Mouse (Mus musculus): ENCODE data around the gene Htra3. TPM values are rescaled to one million over a fixed set of nuclear protein-coding genes. Genes with fewer than 3 reads are reported as not detected.
A peak's percentile ranks its signal among the peaks of the same experiment; 100 is the strongest.

Htra3 gene
- total RNA-seq, 2 experiments from 2014 or later: 39.4 to 40.5 TPM

DNA sequence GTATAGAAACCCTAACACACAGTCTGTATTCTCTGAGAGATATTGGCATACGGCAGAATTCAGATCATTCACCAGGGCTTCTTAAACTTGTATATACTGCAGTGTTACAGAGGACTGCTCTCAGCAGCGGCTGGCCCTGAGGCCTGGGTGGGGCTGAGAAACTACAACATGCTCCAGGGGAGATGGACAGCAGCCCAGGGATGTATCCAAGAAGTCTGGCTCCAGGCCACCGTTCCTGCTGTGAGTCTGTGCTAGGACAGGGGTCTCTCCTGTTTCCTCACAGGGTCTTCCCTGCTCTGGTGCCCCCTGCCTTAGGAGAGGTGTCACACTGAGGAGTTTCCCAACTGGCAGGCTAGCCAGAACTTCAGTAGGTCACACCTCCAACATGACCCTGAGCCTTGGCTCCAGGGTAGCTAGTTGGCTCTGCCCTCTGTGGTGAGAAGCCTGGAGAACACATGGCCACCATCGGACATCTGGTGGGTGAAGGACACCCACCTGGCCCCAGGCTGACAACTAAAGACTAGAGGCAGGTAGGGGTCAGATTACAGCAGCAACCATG lies 23.1 kb upstream of the Htra3 start:
- no peak for DNase-seq
- intact Hi-C loops (cut with DNase I): loop anchor here (5.0 kb wide), 1 partner anchor 50 kb away; no protein-coding TSS in a partner anchor

DNA sequence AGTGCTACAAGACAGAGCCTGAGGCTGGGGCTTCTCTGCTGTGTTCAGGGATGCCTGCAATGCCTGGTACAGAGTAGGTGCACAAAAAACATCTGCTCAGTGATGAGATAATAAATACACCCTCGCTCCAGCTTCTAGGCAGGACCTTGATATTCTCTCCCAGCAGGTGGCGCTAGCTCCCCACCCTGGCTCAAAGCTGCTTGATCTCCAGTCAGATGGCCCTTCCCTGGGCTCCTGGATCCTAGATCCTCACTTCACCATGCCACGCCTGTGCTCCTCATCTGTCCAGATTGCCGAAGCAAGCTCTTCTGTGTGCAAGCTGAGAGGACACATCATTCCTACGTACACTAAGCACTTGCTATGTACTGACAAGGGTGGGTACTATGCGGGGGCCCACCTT lies 21.5 kb upstream of the Htra3 start:
- intact Hi-C loops (cut with DNase I): loop anchor here (5.0 kb wide), 1 partner anchor 51 kb away; no protein-coding TSS in a partner anchor
- DNase-seq: peak; percentile 71 to 73

DNA sequence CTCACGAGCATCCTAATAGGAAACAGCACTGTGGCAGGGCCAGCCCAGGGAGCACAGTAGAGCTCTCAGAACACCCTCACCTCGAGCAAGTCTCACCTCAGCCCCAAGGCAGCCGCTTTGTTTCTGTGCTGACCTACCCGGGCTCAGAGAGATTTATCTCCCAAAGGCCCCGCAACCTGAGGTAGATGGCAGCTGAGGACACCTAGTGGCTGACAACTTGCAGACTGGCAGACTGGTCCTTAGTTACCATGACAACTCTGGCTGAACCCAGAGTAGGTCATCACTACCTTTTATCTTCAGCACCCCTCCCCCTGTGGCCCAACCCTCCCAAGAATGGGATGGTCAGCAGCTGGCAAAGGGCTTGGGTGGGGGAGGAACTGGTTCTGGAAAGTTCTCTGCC lies 16.2 kb upstream of the Htra3 start:
- DNase-seq: no peak

DNA sequence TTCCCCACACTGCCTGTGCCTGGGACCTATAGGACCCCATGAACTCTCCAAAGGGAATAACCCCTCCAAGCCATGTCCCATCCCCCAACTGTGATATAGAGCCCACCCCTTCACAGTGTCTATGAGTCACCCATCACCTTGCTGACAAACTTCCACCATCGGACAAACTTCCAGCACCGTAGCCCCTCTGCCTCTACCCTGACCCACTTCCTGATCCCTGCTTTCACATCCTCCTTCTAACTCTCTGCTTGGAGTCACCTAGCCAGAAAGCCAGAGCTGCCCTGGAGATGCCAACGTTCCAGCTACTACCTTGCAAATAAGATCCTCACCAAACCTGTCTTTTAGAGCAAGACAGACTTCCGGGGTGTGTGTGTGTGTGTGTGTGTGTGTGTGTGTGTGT lies 14.1 kb upstream of the Htra3 start:
- DNase-seq: no peak
- intact Hi-C loops (cut with DNase I): no loop called here

More for the DNA sequence above, 16.2 kb upstream of the Htra3 start:
- intact Hi-C loops (cut with DNase I): loop anchor here (1.0 kb wide), 1 partner anchor 98 kb away; no protein-coding TSS in a partner anchor

DNA sequence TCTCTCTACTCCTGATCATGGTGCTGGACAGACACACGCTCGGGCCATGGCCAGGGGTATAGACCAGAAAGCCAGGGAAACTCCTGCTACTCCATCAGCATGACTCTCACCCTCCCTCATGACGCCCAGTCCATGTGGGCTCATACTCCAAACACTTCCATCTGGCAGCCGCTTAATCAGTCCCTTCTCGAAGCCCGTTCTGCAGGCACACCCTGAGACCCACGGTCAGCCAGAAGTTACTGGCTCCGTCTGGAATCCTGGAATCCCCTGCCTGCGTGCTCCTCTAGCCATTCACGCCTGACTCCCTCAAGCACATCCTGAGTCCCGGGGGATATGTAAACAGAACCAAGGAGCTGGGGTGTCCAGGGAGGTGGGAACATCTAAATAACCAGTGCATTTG lies 11.7 kb upstream of the Htra3 start:
- intact Hi-C loops (cut with DNase I): no loop called here

DNA sequence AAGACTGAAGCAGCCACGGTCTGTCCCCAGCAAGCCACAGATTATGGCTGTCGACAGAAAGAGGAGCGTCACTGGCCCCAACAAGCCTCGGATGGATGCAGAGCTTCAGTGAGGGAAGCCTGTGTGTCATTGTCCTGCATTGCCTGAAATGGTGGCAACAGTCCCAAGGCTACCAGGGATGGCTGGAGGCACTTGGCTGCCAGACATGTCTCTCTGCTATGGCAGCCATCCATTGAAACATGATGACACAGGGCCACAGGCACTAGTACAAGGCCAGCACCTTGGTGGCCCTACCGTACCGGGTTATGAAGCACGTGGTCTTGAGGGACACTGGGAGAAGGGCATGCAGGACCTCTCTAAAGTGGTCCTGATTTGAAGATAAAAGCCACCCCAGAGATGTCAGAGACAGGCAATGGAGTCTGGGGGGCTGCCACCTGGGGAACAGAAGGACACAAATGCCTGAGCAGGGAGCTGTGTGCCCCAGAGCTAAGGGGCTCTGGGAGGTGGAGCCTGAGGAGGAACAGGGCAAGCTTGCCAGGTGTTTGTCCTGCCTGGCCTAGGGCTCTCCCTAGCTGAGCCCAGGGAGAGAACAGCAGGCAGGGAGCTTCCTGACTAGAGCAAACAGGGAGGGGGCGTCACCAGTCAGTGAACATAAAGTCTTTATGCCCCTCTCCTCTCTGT lies 11.0 kb upstream of the Htra3 start:
- DNase-seq: no peak
- intact Hi-C loops (cut with DNase I): no loop called here

More for the DNA sequence above, 11.7 kb upstream of the Htra3 start:
- DNase-seq: no peak

DNA sequence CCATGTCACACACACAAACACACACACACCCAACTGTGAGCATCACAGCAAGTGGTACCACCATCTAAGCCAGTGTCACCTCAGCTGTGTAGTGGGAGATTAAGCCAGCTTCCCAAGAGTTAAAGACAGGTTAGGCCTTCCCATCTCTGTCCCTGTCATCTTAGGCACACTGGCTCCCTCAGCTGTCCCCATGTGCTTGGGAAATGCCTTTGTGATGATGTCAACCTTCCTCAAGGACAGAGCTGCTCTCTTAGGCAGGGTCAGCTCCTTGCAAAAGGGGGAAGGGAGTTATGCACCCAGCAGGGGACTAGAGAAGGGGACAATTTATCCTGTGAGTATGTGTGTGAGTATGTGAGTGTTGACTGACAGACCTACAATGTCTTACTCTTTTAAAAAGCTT lies 9.8 kb upstream of the Htra3 start:
- no peak for DNase-seq
- intact Hi-C loops (cut with DNase I): no loop called here

DNA sequence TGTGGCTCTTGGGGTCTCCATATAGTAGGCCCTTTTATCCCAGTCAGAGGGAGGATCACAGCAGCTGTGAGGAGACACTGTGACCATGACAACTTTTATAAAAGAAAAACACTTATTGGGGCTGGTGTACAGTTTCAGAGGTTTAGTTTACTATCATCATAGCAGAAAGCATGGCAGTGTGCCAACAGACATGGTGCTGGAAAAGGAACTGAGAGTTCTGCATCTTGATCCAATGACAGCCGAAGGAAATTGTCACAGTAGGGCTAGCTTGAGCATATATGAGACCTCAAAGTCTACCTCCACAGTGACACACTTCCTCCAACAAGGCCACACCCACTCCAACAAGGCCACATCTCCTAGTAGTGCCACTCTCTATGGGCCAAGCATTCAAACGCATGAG lies 9.3 kb upstream of the Htra3 start:
- no peak for DNase-seq
- intact Hi-C loops (cut with DNase I): no loop called here

DNA sequence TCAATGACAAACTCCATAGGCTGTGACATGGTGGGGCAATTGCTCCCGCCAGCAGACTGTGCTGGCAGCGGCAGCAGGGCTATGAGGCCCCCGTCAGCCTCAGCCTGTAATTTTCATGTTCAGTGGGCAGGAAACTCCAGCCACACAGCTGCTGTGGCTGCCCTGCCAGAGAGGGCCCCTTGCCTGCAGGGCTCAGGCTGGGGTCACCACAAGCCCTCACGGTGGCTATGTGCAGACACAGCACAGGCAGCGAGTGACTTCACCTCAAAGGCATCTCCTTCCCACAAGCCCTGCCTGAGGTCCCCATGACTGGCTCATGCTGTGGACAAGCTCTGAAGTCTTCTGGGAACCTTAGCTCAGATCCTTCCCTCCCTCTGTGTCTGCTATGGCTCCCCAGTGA lies 7.5 kb upstream of the Htra3 start:
- no peak for DNase-seq
- intact Hi-C loops (cut with DNase I): no loop called here

DNA sequence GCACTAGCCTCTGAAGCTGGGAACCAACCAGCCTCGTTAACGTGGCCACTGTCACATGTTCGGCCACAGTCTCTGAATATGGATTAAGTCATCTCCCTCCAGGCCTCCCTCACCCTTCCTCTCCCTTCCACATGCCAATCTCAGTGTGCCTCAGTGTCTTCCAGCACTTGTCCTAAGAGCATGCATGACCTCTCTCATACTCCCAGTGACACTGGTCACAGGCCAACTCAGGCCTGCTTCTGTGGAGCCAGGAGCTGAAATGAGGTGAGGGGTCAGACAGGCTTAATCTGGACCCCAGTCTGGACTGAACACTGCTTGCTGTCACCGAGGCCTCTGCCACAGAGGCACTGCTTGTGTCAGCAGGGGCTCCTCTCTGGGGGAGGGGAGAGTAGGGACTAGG lies 6.8 kb upstream of the Htra3 start:
- no peak for DNase-seq
- intact Hi-C loops (cut with DNase I): no loop called here

DNA sequence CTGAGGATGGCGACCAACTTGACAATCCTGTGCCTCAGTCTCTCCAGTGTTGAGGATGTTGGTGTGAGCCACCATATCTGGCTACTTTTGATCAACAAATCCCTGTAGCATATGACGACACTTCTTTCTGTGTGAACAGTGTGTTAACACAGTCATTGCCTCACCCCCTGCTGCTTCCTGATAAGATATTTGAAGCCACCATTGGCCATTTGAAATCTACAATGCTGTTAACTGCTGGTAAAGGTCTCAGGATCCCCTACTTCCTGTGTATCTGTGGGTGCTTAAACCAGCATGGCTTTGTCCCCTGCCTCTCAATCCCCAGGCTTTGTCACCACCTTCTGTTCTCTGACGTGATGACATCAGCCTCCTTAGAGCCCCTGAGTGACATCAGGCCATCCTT lies 5.5 kb upstream of the Htra3 start:
- no peak for DNase-seq
- intact Hi-C loops (cut with DNase I): no loop called here

DNA sequence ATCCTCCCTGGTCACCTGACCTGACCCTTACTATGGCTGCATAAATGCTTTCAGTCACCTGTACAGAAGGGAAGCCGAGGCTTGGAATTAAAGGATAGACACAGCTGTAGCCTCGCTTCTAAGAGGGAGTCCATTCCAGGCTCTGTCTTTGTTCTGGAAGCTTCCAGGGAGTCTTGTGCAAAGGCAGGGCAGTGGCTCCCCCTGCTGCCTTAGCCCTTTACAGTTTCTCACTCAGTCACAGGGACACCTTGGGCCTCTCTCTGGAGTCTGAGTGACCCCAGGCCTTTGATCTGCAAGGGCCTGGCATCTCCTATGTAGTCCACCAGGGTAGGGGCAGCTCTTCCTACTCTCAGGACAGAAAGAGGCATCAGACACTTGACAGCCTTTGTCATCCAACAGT lies 1.4 kb upstream of the Htra3 start:
- peak in 1 of 2 experiments; percentile 56 for DNase-seq
- intact Hi-C loops (cut with DNase I): no loop called here

DNA sequence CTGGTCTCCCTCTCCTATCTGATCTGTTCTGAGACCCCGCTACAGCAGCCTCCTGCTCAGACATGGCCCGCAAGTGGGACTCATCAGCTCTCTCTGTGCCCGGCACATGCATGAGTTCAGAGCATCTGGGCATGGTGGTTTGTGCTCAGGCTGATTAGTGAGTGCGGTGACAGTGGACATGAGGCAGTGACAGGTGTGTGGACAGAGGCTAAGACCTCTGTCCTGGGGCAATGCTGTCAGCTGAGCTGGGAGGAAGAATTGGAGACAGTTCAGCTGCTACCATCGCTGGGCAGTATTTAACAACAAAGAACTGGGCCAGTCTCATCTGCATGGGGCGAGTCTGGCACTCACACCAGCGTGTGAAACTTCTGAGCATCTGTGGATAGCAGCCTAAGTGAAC lies 2.6 kb downstream of the Htra3 start:
- no peak for DNase-seq
- intact Hi-C loops (cut with DNase I): no loop called here

DNA sequence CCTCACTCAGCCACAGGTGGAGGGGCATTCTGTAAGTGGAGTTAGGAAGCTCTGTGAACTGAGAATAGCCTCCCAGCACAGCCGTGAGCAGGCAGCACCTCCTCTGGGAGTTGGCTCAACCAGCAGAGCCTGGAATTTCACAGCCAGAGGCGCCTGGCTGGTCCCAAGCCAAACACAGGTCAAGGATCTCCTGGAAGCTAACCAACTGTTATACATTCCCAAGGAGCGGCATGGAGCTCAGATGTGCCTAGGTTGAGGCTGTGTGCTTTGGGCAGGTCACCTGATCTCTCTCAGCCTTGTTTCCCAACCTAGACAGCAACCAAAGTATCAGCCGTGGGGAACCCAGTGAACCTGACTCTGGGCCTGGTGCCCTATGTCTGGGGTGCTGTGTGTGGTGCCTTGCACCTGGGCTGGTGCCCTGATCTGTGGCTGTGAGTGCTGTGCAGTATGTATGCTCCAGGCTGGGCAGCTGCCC lies 5.5 kb downstream of the Htra3 start:
- DNase-seq: peak; percentile 62 to 69

DNA sequence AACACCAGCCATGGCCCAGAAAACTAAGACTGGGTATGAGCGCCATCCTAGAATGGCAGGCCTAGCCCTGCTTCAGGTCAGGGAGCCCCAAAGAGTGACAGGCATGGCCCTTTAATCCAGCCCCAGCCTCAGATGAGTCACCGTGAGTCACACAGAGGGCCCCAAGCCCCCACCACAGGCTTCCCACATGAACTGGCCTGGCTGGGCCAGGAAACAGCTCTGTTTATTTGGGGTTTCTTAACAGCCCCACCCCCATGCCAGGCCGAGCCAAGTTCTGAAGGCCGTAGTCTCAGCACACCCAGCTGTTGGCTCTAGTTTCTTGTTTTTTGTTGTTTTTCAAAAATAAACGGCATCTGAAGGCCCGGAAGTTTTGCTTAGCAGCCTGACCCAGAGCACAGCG lies 6.5 kb downstream of the Htra3 start:
- intact Hi-C loops (cut with DNase I): no loop called here

More for the DNA sequence above, 5.5 kb downstream of the Htra3 start:
- intact Hi-C loops (cut with DNase I): no loop called here

DNA sequence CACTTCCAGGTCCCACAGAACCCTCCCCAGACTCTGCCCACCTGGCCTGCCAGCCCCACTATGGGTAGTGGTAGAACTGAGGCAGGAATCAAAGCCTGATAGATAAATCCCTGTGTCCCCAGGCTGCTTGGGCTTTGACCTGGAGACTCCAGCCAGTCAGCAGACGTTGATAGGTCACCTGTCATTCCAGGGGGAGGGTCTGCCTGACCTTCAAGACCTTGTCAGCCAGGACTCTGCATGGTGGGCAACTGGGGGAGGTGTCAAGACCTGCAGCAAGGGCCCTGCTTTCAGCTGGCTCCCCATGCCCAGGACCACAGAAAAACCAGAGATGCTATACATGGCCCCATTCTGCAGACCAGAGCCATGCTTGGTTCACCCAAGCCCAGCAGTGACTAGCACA lies 7.0 kb downstream of the Htra3 start:
- DNase-seq: no peak
- intact Hi-C loops (cut with DNase I): no loop called here

More for the DNA sequence above, 6.5 kb downstream of the Htra3 start:
- DNase-seq: peak; percentile 74 to 84

DNA sequence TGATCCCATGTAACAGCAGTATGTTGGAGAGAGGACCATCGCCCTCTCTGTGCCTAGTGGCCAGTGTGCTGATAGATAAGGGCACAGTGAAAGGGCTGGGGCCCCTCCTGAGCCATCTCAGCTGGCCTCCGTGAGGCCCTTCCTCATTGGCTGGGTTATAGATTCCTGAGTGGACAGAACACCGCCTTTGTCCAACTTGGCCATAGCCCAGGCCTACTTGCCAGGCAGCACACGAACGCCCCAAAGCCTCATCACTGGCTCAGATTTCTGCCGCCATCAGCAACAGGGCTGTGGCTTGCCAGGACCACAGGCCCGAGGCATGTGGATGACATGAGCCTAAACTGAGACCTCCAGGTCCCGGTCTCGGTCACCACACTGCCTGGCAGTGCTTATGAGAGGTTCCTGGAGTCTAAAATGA lies 8.1 kb downstream of the Htra3 start:
- intact Hi-C loops (cut with DNase I): no loop called here
- DNase-seq: peak; percentile 77 to 82

DNA sequence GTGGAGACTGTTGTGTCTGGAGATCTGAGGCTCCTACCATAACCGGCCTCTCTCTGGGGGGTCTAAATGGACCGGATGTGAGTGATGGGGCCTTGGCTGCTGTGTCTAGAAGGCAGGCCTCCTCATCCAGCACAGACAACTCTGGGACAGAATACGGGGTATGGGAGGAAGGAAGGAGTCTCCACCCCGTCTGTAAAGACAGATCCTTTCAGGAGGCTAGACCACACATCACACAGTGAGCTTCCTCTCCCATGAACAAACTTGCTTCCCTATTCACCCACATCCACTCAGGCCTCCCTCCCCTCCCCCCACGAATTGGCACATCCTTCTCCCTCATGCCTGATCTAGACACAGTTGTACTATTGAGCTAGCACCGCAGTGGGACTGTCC lies 9.2 kb downstream of the Htra3 start:
- DNase-seq: no peak
- intact Hi-C loops (cut with DNase I): no loop called here

DNA sequence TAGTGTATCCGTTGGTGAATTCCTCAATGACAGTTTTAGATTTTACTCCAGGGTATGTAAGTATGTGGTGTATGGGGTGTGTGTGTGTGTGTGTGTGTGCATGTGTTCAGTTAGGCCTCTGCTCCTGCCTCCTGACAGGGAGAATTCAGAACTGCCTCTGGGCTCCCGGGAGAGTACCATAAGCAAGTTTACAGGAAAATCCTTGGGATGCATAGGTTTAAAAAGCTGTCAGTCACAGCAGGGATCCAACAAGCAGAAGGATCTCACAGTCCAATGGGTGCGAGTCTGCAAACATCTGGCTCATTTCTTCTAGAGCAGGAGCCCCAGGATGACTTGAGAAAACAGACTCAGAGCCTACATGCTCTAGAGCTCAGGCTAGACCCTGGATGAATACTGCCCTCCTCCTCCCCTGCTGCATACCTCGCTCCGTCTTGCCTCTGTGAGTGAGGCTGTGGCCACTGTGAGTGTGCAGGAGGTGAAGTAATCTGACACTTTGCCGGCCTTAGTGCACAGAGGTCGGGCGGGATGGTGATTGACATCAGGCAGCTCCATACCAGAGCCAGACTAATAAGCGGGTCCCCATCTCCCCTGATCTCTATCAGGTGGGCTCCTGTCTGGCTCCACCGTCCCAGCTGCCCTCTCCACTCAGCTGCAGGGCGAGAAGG lies 9.7 kb downstream of the Htra3 start:
- no peak for DNase-seq
- intact Hi-C loops (cut with DNase I): no loop called here

DNA sequence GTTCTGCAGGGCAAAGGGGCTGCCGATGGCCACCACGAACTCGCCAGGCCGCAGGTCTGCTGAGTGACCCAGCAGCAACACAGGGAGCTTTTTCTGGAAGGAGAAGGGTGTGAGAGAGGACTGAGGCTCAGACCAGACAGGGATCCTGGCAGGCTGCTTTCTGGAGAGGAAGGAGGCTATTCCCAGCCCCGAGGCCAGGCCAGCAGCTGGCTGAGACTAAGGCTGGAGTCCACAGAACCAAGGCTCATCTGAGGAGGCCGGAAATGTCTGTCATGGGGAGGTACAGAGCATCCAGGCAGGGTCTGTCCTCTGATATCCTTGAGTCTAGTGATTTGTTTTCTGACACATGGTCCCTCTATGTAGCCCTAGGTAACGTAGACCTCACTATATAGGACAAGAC lies 13.4 kb downstream of the Htra3 start:
- DNase-seq: no peak

DNA sequence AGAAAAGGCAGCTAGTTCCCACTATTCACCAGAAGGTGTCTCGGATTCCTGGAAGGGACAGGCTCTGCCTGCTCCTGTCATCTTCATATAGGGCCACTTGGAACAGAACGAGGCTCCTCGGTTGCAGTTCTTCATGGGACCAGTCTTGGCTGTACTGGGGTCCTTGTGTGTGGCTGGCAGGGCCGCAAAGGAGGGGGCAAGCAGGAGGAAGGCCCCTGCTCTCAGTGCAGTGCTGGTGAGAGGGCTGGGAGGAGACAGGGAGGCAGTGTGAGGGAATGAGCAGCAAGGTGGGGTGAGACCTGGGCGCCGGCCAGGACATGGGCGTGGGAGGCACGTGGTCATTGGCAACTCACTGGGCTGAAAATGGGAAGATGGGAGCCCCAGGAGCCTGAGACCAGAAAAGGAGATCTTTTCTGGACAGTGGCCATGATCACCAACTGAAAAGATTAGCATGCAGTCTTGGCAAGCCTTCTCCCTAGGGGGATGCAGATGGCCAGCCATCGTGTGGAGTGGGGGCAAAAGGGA lies 17.5 kb downstream of the Htra3 start:
- intact Hi-C loops (cut with DNase I): no loop called here
- no peak for DNase-seq

More for the DNA sequence above, 13.4 kb downstream of the Htra3 start:
- intact Hi-C loops (cut with DNase I): no loop called here

Measured in gastrocnemius, postnatal 36 days (tissue).